Mouse (Mus musculus) gastrocnemius, adult 8-10 months (tissue): ENCODE data around the gene Gm21863. TPM values are rescaled to one million over a fixed set of nuclear protein-coding genes. Genes with fewer than 3 reads are reported as not detected.
"Not testable (repeated sequence)": the region's sequence is repeated elsewhere in the genome, so short reads cannot be mapped to it uniquely, and the experiment has no call there.

Source experiments
- DNase-seq, 2 experiments: peaks; one replicate each; pipeline ENCODE4 v3.0.0; 2022; ENCODE audit warnings: low spot score in 2 of 2
- total RNA-seq, 4 experiments: library from RNA; stranded (reverse); gene quantifications; 2 replicates each; pipeline ENCODE4 v1.2.4; 2022

Gene Gm21863
- not detected for total RNA-seq

GRCm38 (mm10) chr12:19953869-19954555 lies at the start of gene Gm21863:
TSS of gene Gm21863 (plus strand) at chr12:19954505.
- DNase-seq: not testable (repeated sequence)

GRCm38 (mm10) chr12:19928049-19928448 lies 26.3 kb upstream of the Gm21863 start:
- DNase-seq: not testable (repeated sequence)
